Mouse (Mus musculus) MEL (cell line): ENCODE results near the gene Unkl. TPM values are rescaled to one million over a fixed set of nuclear protein-coding genes. Genes with fewer than 3 reads are reported as not detected.

Source experiments
- DNase-seq: peaks from one replicate; pipeline ENCODE4 v3.0.0; 2011; ENCODE audit warnings: low read depth, low spot score
- H3K27ac ChIP-seq: 2 replicates; pipeline ENCODE4 v1.5.1; 2012; ENCODE audit warnings: low read depth, mild to moderate bottlenecking, control low read depth, low read length, moderate library complexity; ENCODE audit not compliant: control insufficient read depth
- H3K27me3 ChIP-seq, 2 experiments: fragments of 150-350 bp in 1 of 2; sonication (generic) in 1 of 2; 2 replicates each; pipeline ENCODE4 v1.6.1; 2012; ENCODE audit warnings: low read length in 2 of 2, mild to moderate bottlenecking in 2 of 2, improper control_type of control experiment in 1 of 2, moderate library complexity in 1 of 2; ENCODE audit not compliant: insufficient read depth in 2 of 2, control insufficient read depth in 1 of 2
- H3K36me3 ChIP-seq, 2 experiments: 2 replicates each; pipeline ENCODE4 v1.6.1; 2012 to 2014; ENCODE audit warnings: low read length in 2 of 2, improper control_type of control experiment in 1 of 2, inconsistent platforms in 1 of 2, mild to moderate bottlenecking in 1 of 2; ENCODE audit not compliant: insufficient read depth in 2 of 2, control insufficient read depth in 1 of 2
- H3K4me1 ChIP-seq, 2 experiments: fragments of 150-350 bp in 1 of 2; sonication (generic) in 1 of 2; 2 replicates each; pipeline ENCODE4 v1.6.1; 2012; ENCODE audit warnings: low read length in 2 of 2, improper control_type of control experiment in 1 of 2, mild to moderate bottlenecking in 1 of 2; ENCODE audit not compliant: insufficient read depth in 2 of 2, control insufficient read depth in 1 of 2
- H3K4me3 ChIP-seq, 2 experiments: fragments of 150-350 bp in 1 of 2; sonication (generic) in 1 of 2; 2 replicates each; pipeline ENCODE4 v1.5.1; 2012; ENCODE audit warnings: low read depth in 2 of 2, low read length in 2 of 2, mild to moderate bottlenecking in 2 of 2, moderate library complexity in 2 of 2, control low read depth in 1 of 2, improper control_type of control experiment in 1 of 2; ENCODE audit not compliant: control insufficient read depth in 1 of 2, insufficient read depth in 1 of 2
- H3K79me2 ChIP-seq: 2 replicates; pipeline ENCODE4 v1.6.1; 2012; ENCODE audit warnings: mild to moderate bottlenecking, low read length, moderate library complexity; ENCODE audit not compliant: control insufficient read depth, poor library complexity, insufficient read depth
- H3K9ac ChIP-seq: 2 replicates; pipeline ENCODE4 v1.6.1; 2012; ENCODE audit warnings: low read depth, mild to moderate bottlenecking, control low read depth, low read length, moderate library complexity; ENCODE audit not compliant: control insufficient read depth, poor library complexity, severe bottlenecking
- H3K9me3 ChIP-seq: fragments of 150-350 bp; sonication (generic); replicated peaks from 2 replicates; pipeline ENCODE4 v1.6.1; 2012; ENCODE audit warnings: mild to moderate bottlenecking, low read length, improper control_type of control experiment, moderate library complexity; ENCODE audit not compliant: insufficient read depth
- BHLHE40 ChIP-seq: IDR thresholded peaks from 2 replicates; pipeline ENCODE4 v1.6.1; 2012; ENCODE audit warnings: low read depth, mild to moderate bottlenecking, inconsistent platforms, low read length, improper control_type of control experiment, borderline replicate concordance
- CTCF ChIP-seq, 3 experiments: IDR thresholded peaks in 2 of 3; conservative IDR thresholded peaks in 1 of 3; 2 replicates each; pipeline ENCODE4 v1.5.1; 2011 to 2012; ENCODE audit warnings: low read length in 3 of 3, low read depth in 2 of 3, mild to moderate bottlenecking in 2 of 3, improper control_type of control experiment in 1 of 3, inconsistent platforms in 1 of 3, mixed read lengths in 1 of 3, moderate library complexity in 1 of 3; ENCODE audit not compliant: control insufficient read depth in 1 of 3, insufficient read depth in 1 of 3, poor library complexity in 1 of 3, severe bottlenecking in 1 of 3
- E2F4 ChIP-seq: IDR thresholded peaks from 2 replicates; pipeline ENCODE4 v1.6.1; 2011; ENCODE audit warnings: low read depth, low read length, improper control_type of control experiment, borderline replicate concordance
- ELF1 ChIP-seq: IDR thresholded peaks from 2 replicates; pipeline ENCODE4 v1.6.1; 2014; ENCODE audit warnings: low read depth, mild to moderate bottlenecking, inconsistent platforms, low read length, improper control_type of control experiment, moderate library complexity
- EP300 ChIP-seq, 2 experiments: IDR thresholded peaks; 2 replicates each; pipeline ENCODE4 v1.6.1; 2011; ENCODE audit warnings: improper control_type of control experiment in 2 of 2, low read length in 2 of 2, low read depth in 1 of 2, mild to moderate bottlenecking in 1 of 2
- ETS1 ChIP-seq: IDR thresholded peaks from 2 replicates; pipeline ENCODE4 v1.6.1; 2012; ENCODE audit warnings: low read depth, mild to moderate bottlenecking, inconsistent platforms, low read length, improper control_type of control experiment, moderate library complexity
- HCFC1 ChIP-seq: IDR thresholded peaks from 2 replicates; pipeline ENCODE4 v1.6.1; 2012; ENCODE audit warnings: low read depth, mild to moderate bottlenecking, inconsistent platforms, low read length, improper control_type of control experiment, moderate library complexity
- JUND ChIP-seq: IDR thresholded peaks from 2 replicates; pipeline ENCODE4 v1.6.1; 2011; ENCODE audit warnings: low read depth, mild to moderate bottlenecking, improper control_type of control experiment, low read length
- MAZ ChIP-seq: IDR thresholded peaks from 2 replicates; pipeline ENCODE4 v1.6.1; 2012; ENCODE audit warnings: low read depth, mild to moderate bottlenecking, inconsistent platforms, low read length, improper control_type of control experiment
- MEF2A ChIP-seq: IDR thresholded peaks from 2 replicates; pipeline ENCODE4 v1.6.1; 2014; ENCODE audit warnings: low read depth, mild to moderate bottlenecking, inconsistent platforms, low read length, improper control_type of control experiment; ENCODE audit not compliant: poor library complexity, insufficient replicate concordance, severe bottlenecking; ENCODE audit errors: extremely low read depth
- MXI1 ChIP-seq: IDR thresholded peaks from 2 replicates; pipeline ENCODE4 v1.6.1; 2011; ENCODE audit warnings: mild to moderate bottlenecking, low read depth, low read length, improper control_type of control experiment
- MYB ChIP-seq: IDR thresholded peaks from 2 replicates; pipeline ENCODE4 v1.6.1; 2011; ENCODE audit warnings: mild to moderate bottlenecking, low read depth, low read length, improper control_type of control experiment
- MYC ChIP-seq: IDR thresholded peaks from 2 replicates; pipeline ENCODE4 v1.6.1; 2011; ENCODE audit warnings: low read depth, mild to moderate bottlenecking, low read length, improper control_type of control experiment, moderate library complexity
- NELFE ChIP-seq: IDR thresholded peaks from 2 replicates; pipeline ENCODE4 v1.6.1; 2011; ENCODE audit warnings: low read depth, low read length, improper control_type of control experiment
- NRF1 ChIP-seq: IDR thresholded peaks from 2 replicates; pipeline ENCODE4 v1.6.1; 2014; ENCODE audit warnings: low read depth, mild to moderate bottlenecking, inconsistent platforms, low read length, improper control_type of control experiment, moderate library complexity; ENCODE audit not compliant: poor library complexity, insufficient read depth, severe bottlenecking
- POLR2A ChIP-seq, 2 experiments: IDR thresholded peaks; 2 replicates each; pipeline ENCODE4 v1.6.1; 2011 to 2012; ENCODE audit warnings: low read length in 2 of 2, mild to moderate bottlenecking in 2 of 2, control low read depth in 1 of 2, improper control_type of control experiment in 1 of 2, low read depth in 1 of 2, moderate library complexity in 1 of 2; ENCODE audit not compliant: control insufficient read depth in 1 of 2, insufficient read depth in 1 of 2, poor library complexity in 1 of 2
- RAD21 ChIP-seq: IDR thresholded peaks from 2 replicates; pipeline ENCODE4 v1.6.1; 2011; ENCODE audit warnings: mild to moderate bottlenecking, low read depth, low read length, improper control_type of control experiment
- RCOR1 ChIP-seq: IDR thresholded peaks from 2 replicates; pipeline ENCODE4 v1.6.1; 2012; ENCODE audit warnings: low read depth, mild to moderate bottlenecking, inconsistent platforms, low read length, improper control_type of control experiment
- SIN3A ChIP-seq: IDR thresholded peaks from 2 replicates; pipeline ENCODE4 v1.6.1; 2012; ENCODE audit warnings: low read length, improper control_type of control experiment, inconsistent platforms
- SMC3 ChIP-seq: IDR thresholded peaks from 2 replicates; pipeline ENCODE4 v1.6.1; 2011; ENCODE audit warnings: low read depth, low read length, improper control_type of control experiment
- TAL1 ChIP-seq: IDR thresholded peaks from 2 replicates; pipeline ENCODE4 v1.6.1; 2012; ENCODE audit warnings: mild to moderate bottlenecking, inconsistent platforms, low read length, moderate library complexity, mixed read lengths
- TBP ChIP-seq: IDR thresholded peaks from 2 replicates; pipeline ENCODE4 v1.8.0; 2011; ENCODE audit warnings: low read depth, low read length, improper control_type of control experiment
- USF1 ChIP-seq: IDR thresholded peaks from 2 replicates; pipeline ENCODE4 v1.6.1; 2014; ENCODE audit warnings: low read depth, mild to moderate bottlenecking, inconsistent platforms, low read length, improper control_type of control experiment, moderate library complexity
- USF2 ChIP-seq, 2 experiments: IDR thresholded peaks; 2 replicates each; pipeline ENCODE4 v1.6.1; 2011 to 2012; ENCODE audit warnings: improper control_type of control experiment in 2 of 2, low read length in 2 of 2, borderline replicate concordance in 1 of 2, inconsistent platforms in 1 of 2, low read depth in 1 of 2, mild to moderate bottlenecking in 1 of 2; ENCODE audit not compliant: insufficient read depth in 1 of 2
- ZC3H11A ChIP-seq: IDR thresholded peaks from 2 replicates; pipeline ENCODE4 v1.6.1; 2012; ENCODE audit warnings: low read depth, mild to moderate bottlenecking, inconsistent platforms, low read length, improper control_type of control experiment
- ZKSCAN1 ChIP-seq: IDR thresholded peaks from 2 replicates; pipeline ENCODE4 v1.6.1; 2012; ENCODE audit warnings: low read depth, mild to moderate bottlenecking, inconsistent platforms, low read length, improper control_type of control experiment, moderate library complexity
- ZMIZ1 ChIP-seq: IDR thresholded peaks from 2 replicates; pipeline ENCODE4 v1.6.1; 2012; ENCODE audit warnings: low read depth, mild to moderate bottlenecking, inconsistent platforms, low read length, improper control_type of control experiment, moderate library complexity
- ZNF384 ChIP-seq: IDR thresholded peaks from 2 replicates; pipeline ENCODE4 v1.6.1; 2012; ENCODE audit warnings: low read depth, mild to moderate bottlenecking, inconsistent platforms, low read length, improper control_type of control experiment
- polyA plus RNA-seq, 2 experiments: library from polyadenylated mRNA; stranded (reverse) in 1 of 2; unstranded in 1 of 2; fragments of >175 nt in 1 of 2; fragments of >200 nt in 1 of 2; gene quantifications; 2 replicates each; pipeline versions ENCODE4 v1.2.1 to v1.2.4; 2012; ENCODE audit warnings: low replicate concordance in 2 of 2, low read depth in 1 of 2; ENCODE audit not compliant: insufficient read length in 2 of 2, insufficient read depth in 1 of 2, missing spikeins in 1 of 2
- total RNA-seq: library from RNA; depleted of rRNA; stranded (reverse); fragments of 300-350 nt; gene quantifications from 2 replicates; pipeline ENCODE4 v1.2.3, GENCODE M21; 2012

The Unkl gene
- total and polyA plus RNA-seq, 3 experiments, result 18.0 to 42.4 TPM; not detected in 1

DNA sequence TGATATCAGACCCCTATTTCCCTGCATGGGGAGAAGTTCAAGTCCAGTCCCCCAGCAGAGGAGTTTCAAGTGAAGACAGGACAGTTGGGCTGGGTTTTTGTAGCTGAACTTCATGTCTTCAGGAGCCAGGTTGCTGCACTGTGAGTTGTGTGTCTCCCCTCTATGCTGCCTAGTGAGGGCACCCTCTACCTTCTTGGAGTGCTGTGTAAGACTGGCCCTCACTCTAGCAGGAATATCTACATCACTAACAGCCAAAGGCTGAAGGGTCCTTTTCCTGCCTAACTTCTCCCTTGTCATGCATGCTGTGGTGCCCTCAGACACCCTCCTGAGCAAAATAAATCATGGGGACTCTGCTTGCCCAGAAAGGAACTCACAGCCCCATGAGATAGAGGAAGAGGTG, 5.0 kb upstream of the Unkl start:
- peak overlapping the region in 1 of 2 experiments; percentile 59; a peak in 1 of 4 replicates for H3K4me3 ChIP-seq
- H3K27ac ChIP-seq, result no peak overlapping the region
- peak overlapping the region; percentile 96 for H3K9ac ChIP-seq
- H3K4me1 ChIP-seq, result peaks cover 4 to 14% of the 10 kb centered on the region in 2 experiments
- peaks cover 25% of the 10 kb centered on the region for H3K79me2 ChIP-seq
- TF ChIP-seq RAD21 (peak; percentile 22), MYB (no peak), USF2 (IDR thresholded peaks at IDR 0.05; ENCODE audit: borderline replicate concordance in 1 of 2, insufficient read depth in 1 of 2, low read depth in 1 of 2, low read length in 2 of 2) (no peak), HCFC1 (no peak), CTCF (IDR thresholded peaks at IDR 0.05 in 2 of 3, conservative IDR thresholded peaks at IDR 0.05 in 1 of 3; ENCODE audit: control insufficient read depth in 1 of 3, insufficient read depth in 1 of 3, low read depth in 2 of 3, low read length in 3 of 3, poor library complexity in 1 of 3, severe bottlenecking in 1 of 3) (peak in 1 of 3 experiments; percentile 23; a peak in 2 of 6 replicates), RCOR1 (no peak)
- H3K9me3 ChIP-seq, result no peaks in the 10 kb centered on the region
- peaks cover 0 to 11% of the 10 kb centered on the region in 2 experiments; a peak in 2 of 4 replicates for H3K36me3 ChIP-seq
- DNase-seq, result peak; percentile 56
- peaks cover 0 to 1% of the 10 kb centered on the region in 2 experiments; a peak in 1 of 4 replicates for H3K27me3 ChIP-seq

DNA sequence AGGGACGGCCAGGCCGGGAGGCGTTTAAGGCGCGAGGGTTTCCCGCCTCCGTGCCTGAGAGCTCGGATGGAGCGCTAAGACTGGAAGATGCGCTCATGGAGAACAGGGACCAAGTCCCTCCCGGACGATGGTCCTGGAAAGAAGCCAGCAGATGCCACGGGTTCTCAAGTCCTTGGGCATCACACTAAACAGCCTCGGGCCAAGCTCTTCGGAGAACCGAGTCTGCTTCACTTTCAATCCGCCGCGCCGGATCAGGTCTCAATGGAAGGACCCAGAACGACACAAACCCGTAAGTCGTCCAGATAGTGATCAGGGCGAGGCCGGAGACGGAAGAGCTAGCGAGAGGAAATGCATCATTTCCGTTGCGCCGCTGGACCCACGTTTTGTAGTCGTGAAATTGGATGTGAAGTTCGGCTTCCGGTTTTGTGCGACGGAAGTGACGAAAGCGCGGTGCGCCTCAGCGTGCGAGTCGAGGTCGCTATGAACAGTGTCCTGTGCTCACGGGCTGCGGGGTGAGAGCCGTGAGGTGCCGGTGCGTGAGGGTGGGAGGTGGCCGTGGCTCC, 4.0 kb upstream of the Unkl start, which contains the start of gene BC003965:
TSS of gene BC003965 (plus strand) at position 426 of the 563 bp plus-strand sequence.
- peak; percentile 99 for DNase-seq
- H3K4me1 ChIP-seq, result peaks cover 4 to 15% of the 10 kb centered on the region in 2 experiments
- H3K27me3 ChIP-seq, result peaks cover 0 to 1% of the 10 kb centered on the region in 2 experiments; a peak in 1 of 4 replicates
- no peaks in the 10 kb centered on the region for H3K9me3 ChIP-seq
- peak within 1 kb of the TSS; percentile 96 for H3K9ac ChIP-seq
- peaks cover 0 to 11% of the 10 kb centered on the region in 2 experiments; a peak in 2 of 4 replicates for H3K36me3 ChIP-seq
- peaks cover 34% of the 10 kb centered on the region for H3K79me2 ChIP-seq
- peak within 1 kb of the TSS; percentile 84 to 87 for H3K4me3 ChIP-seq
- peak within 1 kb of the TSS; percentile 96 for H3K27ac ChIP-seq
- TF ChIP-seq MEF2A (no peak), ELF1 (peak; percentile 95), MXI1 (peak; percentile 99), ZNF384 (no peak), ZMIZ1 (peak; percentile 93), JUND (no peak; the same call in 1 of the 2 replicates), NELFE (peak; percentile 99), USF1 (peak; percentile 59; the same call in 1 of the 2 replicates), SIN3A (peak; percentile 100), ETS1 (peak; percentile 75), BHLHE40 (peak; percentile 84; the same call in 1 of the 2 replicates), ZC3H11A (peak; percentile 55), RCOR1 (no peak; the same call in 1 of the 2 replicates), MAZ (no peak), MYC (peak; percentile 100), SMC3 (no peak; the same call in 1 of the 2 replicates), TBP (peak; percentile 94), EP300 (IDR thresholded peaks at IDR 0.05; ENCODE audit: low read depth in 1 of 2, low read length in 2 of 2) (peak in 1 of 2 experiments; percentile 71; a peak in 2 of 4 replicates), RAD21 (no peak), TAL1 (no peak), HCFC1 (peak; percentile 98), ZKSCAN1 (no peak), NRF1 (0 out of 2 replicates have a peak, but pooled peaks have one; percentile 26), E2F4 (peak; percentile 90), CTCF (IDR thresholded peaks at IDR 0.05 in 2 of 3, conservative IDR thresholded peaks at IDR 0.05 in 1 of 3; ENCODE audit: control insufficient read depth in 1 of 3, insufficient read depth in 1 of 3, low read depth in 2 of 3, low read length in 3 of 3, poor library complexity in 1 of 3, severe bottlenecking in 1 of 3) (no peak), POLR2A (IDR thresholded peaks at IDR 0.05; ENCODE audit: control insufficient read depth in 1 of 2, insufficient read depth in 1 of 2, low read depth in 1 of 2, low read length in 2 of 2, poor library complexity in 1 of 2) (peak; percentile 84 to 99)
